Mouse (Mus musculus) spleen, adult 2 months (tissue): Measurements from ENCODE around the gene Fam178b. TPM values are rescaled to one million over a fixed set of nuclear protein-coding genes. Genes with fewer than 3 reads are reported as not detected.

Source experiments
- DNase-seq, 2 experiments: peaks; one replicate each; pipeline versions ENCODE4 v3.0.0 to v3.0.0-alpha.2; 2012 to 2021; ENCODE audit warnings: low spot score in 2 of 2, low read depth in 1 of 2
- H3K27ac ChIP-seq: fragments of 200-500 bp; 2 replicates; pipeline ENCODE4 v1.5.1; 2012; ENCODE audit warnings: low read length, inconsistent platforms; ENCODE audit not compliant: insufficient read depth
- H3K27me3 ChIP-seq: fragments of 200-500 bp; 2 replicates; pipeline ENCODE4 v1.6.1; 2012; ENCODE audit warnings: mild to moderate bottlenecking, moderate library complexity, low read length, inconsistent platforms; ENCODE audit not compliant: control insufficient read depth, insufficient read depth
- H3K36me3 ChIP-seq: fragments of 200-500 bp; 2 replicates; pipeline ENCODE4 v1.6.1; 2012; ENCODE audit warnings: mild to moderate bottlenecking, low read length, inconsistent platforms; ENCODE audit not compliant: control insufficient read depth, insufficient read depth
- H3K4me1 ChIP-seq: fragments of 200-500 bp; 2 replicates; pipeline ENCODE4 v1.6.1; 2011; ENCODE audit warnings: inconsistent platforms; ENCODE audit not compliant: control insufficient read depth, insufficient read depth, insufficient read length
- H3K4me3 ChIP-seq: fragments of 200-500 bp; 2 replicates; pipeline ENCODE4 v1.5.1; 2011; ENCODE audit warnings: mild to moderate bottlenecking, inconsistent platforms; ENCODE audit not compliant: insufficient read depth, insufficient read length; ENCODE audit errors: extremely low read depth
- CTCF ChIP-seq: fragments of 200-500 bp; IDR thresholded peaks from 2 replicates; pipeline ENCODE4 v1.5.1; 2011; ENCODE audit warnings: mild to moderate bottlenecking, inconsistent platforms; ENCODE audit not compliant: insufficient read depth, insufficient read length, insufficient replicate concordance; ENCODE audit errors: extremely low read depth
- POLR2A ChIP-seq: fragments of 200-500 bp; IDR thresholded peaks from 2 replicates; pipeline ENCODE4 v1.6.1; 2011; ENCODE audit warnings: low read depth, low read length, inconsistent platforms
- WGBS: fragments of 180-500 bp; shearing (Covaris S2); methylation state at CpG from one replicate; pipeline ENCODE4 v1.1.7; 2018; 5-methylcytosine and 5-hydroxymethylcytosine counted together
- polyA plus RNA-seq: library from polyadenylated mRNA; depleted of rRNA; stranded (reverse); fragments of >200 nt; gene quantifications from 2 replicates; pipeline ENCODE4 v1.2.3, GENCODE M21; 2012

The Fam178b gene
- polyA plus RNA-seq, 1 experiment = 1.1 TPM

DNA sequence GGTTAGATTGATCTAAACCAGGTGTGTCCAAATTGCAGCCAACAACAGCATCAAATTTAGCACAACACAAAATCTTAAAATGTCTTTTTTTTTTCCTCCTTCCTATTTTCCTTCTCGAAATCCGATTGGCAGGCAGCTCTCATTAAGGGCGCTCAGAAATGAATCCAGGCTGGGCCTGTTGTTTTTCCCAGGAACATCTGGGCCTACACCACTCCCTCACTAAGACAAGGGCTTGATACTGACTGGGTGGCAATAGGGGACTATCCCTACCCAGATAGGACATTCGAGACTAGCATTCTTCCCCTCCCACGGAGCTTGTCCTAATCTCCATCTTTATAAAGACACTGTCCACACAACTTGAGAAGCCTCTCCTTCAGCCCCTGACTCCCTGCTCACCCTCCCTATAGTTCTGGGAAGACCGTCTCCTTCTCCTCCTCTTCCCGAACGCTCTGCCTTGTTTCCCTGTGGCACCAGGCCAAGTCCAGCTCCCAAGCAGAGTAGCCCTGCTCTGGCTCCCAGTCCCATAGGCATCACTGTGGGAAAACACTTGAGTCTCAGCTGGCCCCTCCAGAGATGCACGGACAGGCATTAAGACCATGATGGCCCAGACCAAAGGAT is 134.9 kb downstream of the Fam178b start:
- DNase-seq = no peak
- no peak overlapping the region for H3K27ac ChIP-seq
- H3K27me3 ChIP-seq = no peaks in the 10 kb centered on the region
- H3K36me3 ChIP-seq = no peaks in the 10 kb centered on the region
- 90% methylated on average over 9 of the region's 9 CpGs for WGBS
- H3K4me1 ChIP-seq = peaks cover 2% of the 10 kb centered on the region; the same call in 1 of the 2 replicates
- no peak overlapping the region for H3K4me3 ChIP-seq
- no peak for TF ChIP-seq CTCF
- TF ChIP-seq POLR2A = no peak

DNA sequence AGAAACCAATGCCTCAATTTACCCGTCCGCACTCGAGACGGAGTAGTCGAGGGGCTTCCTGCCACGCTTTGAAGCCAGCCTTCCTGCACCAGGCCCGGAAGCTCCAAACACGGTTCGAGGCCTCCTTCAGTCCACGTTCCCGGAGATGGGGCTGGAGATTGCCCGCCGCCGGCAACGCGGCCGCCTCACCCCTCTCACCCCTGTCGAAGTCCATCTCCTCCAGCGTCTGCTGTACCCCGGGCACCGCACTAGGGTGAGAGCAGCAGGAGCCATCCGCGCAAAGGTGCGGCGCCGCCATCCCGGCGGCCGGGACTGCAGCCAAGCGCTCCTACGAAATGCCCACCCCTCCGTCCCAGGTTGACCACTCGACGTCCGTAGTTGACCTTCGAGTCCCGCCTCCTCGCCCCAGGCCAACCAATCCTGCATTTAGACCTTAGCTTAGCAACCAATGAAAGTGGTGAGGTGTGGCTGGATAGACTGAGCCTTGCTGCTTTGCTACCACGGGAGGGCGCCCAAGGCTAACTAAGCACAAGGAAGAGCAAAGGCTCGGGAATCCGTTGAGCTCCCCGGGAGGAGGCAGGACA is 136.0 kb downstream of the Fam178b start, which contains the start of gene Ankrd39:
TSS of gene Ankrd39 (minus strand) at position 558 of the 584 bp plus-strand sequence.
- Histone ChIP-seq H3K27me3 (no peaks in the 10 kb centered on the region), H3K27ac (peak within 1 kb of the TSS; percentile 46), H3K4me3 (peak within 1 kb of the TSS; percentile 83), H3K36me3 (peaks cover 3% of the 10 kb centered on the region; the same call in 1 of the 2 replicates), H3K4me1 (peaks cover 2% of the 10 kb centered on the region; the same call in 1 of the 2 replicates)
- WGBS = under 1% methylated on average over 43 of the region's 43 CpGs
- DNase-seq = peak; percentile 93 to 97
- TF ChIP-seq POLR2A (peak; percentile 64), CTCF (peak; percentile 97)

DNA sequence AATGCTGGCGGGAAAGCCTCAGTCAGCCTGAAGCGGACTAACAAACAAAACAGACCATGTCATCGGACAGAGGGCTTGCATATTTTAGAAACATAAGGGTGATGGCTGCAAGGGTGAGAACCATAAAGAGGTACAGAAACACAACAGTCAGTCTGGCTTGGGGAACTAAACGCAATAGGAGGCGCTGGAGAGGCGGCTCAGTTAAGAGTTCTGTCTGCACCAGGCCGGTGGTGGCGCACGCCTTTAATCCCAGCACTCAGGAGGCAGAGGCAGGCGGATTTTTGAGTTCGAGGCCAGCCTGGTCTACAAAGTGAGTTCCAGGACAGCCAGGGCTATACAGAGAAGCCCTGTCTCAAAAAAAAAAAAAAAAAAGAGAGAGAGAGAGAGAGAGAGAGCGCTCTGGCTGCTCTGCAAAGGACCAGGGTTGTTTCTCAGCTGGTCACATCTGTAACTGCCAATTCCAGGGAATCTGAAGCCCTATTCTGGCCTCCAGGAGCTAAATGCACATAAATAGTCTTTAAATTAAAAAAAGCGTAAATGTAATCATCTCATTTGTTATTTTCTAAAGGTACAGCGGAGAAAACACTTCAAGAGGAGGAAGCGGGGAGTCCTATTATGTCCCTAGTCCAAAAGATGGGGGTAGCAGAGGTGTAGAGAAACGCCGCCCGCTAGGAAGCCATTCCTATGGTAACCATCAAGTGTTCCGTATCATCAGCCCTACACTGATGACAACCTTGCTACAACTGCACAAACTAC is 137.0 kb downstream of the Fam178b start:
- Histone ChIP-seq H3K4me1 (peaks cover 2% of the 10 kb centered on the region; the same call in 1 of the 2 replicates), H3K36me3 (peaks cover 11% of the 10 kb centered on the region), H3K27ac (no peak overlapping the region), H3K27me3 (no peaks in the 10 kb centered on the region), H3K4me3 (peak overlapping the region; percentile 83; the same call in 1 of the 2 replicates)
- TF ChIP-seq CTCF (no peak), POLR2A (no peak)
- peak in 1 of 2 experiments; percentile 39 for DNase-seq
- WGBS = 62% methylated on average over 19 of the region's 19 CpGs

DNA sequence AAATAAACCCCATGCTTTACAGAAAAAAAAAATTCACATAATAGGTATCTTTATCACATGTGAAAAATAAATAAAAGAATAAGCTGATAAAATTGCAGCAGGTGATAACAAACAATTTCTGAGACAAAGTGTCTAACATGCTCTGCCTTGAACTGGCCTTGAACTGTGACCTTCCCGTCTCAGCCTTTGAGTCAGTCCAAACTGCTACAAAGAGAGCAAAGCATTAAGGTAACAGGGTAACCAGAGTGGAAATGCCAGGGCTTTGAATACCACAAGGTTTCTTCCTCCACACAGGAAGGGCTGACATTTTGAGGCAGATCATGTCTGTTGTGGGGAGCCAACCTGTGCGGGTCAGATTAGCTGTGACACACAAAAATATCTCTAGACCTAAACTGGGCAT is 137.6 kb downstream of the Fam178b start:
- Histone ChIP-seq H3K4me3 (no peak overlapping the region), H3K27me3 (no peaks in the 10 kb centered on the region), H3K36me3 (peaks cover 15% of the 10 kb centered on the region), H3K4me1 (peaks cover 2% of the 10 kb centered on the region; the same call in 1 of the 2 replicates), H3K27ac (no peak overlapping the region)
- DNase-seq = no peak
- TF ChIP-seq POLR2A = no peak
- 44% methylated on average over 2 of the region's 2 CpGs for WGBS

DNA sequence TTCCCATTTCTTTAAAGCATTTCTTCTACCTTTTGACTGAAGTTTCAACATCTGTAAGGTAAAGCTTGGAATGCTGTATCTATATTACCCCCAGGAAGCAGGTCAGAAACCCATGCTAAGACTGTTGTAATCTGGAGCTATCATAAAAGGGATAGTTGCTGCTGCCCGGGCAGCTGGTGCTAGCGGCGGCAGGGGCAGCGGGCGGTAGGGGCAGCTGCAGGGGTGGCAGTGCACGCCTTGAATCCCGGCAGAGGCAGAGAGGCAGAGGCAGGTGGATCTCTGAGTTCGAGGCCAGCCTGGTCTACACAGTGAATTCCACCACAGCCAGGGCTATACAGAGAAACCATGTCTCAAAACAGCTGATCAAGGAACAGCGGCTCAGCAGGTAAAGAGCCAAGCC is 140.1 kb downstream of the Fam178b start:
- DNase-seq = no peak
- no peak overlapping the region for H3K27ac ChIP-seq
- H3K27me3 ChIP-seq = no peaks in the 10 kb centered on the region
- TF ChIP-seq POLR2A (no peak), CTCF (no peak)
- H3K36me3 ChIP-seq = peaks cover 26% of the 10 kb centered on the region
- H3K4me1 ChIP-seq = peaks cover 2% of the 10 kb centered on the region; the same call in 1 of the 2 replicates
- WGBS = 91% methylated on average over 9 of the region's 9 CpGs
- no peak overlapping the region for H3K4me3 ChIP-seq

DNA sequence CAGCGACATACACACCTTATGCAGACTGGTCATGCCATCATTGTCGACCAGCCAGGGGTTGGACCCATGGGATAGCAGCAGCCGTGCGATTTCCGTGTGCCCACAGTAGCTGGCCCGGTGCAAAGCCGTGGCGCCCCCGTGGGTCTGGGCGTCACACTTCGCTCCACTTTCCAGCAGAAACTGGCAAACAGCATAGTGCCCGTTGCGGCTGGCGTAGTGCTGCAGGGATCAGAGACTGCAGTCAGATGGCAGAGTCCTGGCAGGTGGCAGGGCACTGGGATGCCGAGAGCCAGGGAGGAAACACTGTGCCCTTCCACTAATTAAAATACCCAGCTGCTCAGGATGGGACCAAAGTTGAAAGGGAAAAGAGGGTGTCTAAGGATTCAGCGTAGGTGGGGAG is 141.1 kb downstream of the Fam178b start:
- WGBS = 93% methylated on average over 16 of the region's 16 CpGs
- Histone ChIP-seq H3K4me3 (no peak overlapping the region), H3K27ac (no peak overlapping the region), H3K36me3 (peaks cover 26% of the 10 kb centered on the region), H3K27me3 (no peaks in the 10 kb centered on the region), H3K4me1 (peaks cover 2% of the 10 kb centered on the region; the same call in 1 of the 2 replicates)
- no peak for DNase-seq
- no peak for TF ChIP-seq CTCF
- no peak for TF ChIP-seq POLR2A
